Mouse (Mus musculus) ovary, adult 10 weeks (tissue): Measurements from ENCODE around the gene Zswim2. TPM values are rescaled to one million over a fixed set of nuclear protein-coding genes. Genes with fewer than 3 reads are reported as not detected.

Experiments
- polyA plus RNA-seq: library from polyadenylated mRNA; stranded (reverse); fragments of 350-450 nt; fragmentation: Illumina TruSeq; extraction: RNeasy Lipid Tissue Mini Kit (QIAGEN cat#74804); gene quantifications from one replicate; pipeline ENCODE4 v1.2.3, GENCODE M21; 2014

Zswim2 gene
- not detected for polyA plus RNA-seq

DNA sequence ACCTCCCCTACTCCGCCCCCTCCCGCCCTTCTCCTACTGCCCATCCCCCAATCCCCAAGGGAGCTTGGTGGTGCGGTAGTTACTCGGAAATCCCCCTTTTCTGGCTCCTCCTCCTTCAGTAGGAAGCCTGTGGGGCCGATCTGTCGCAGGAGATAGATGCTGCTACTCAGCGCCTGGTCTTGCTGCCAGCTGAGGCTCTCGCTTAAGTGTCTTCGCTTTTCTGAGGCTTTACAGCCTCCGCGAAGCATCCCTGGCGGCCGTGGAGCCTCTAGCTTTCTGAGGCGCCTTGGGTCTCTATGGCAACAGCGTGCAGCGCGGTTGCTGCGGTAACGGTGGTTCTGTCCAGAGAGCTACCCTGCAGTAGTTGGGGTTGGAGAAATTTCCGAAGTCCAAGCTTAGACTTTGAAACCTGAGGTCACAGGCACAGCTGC is at the start of gene Zswim2:
Gene Zswim2, minus strand, starts transcription at position 298 of the 431 bp plus-strand sequence.

GRCm38 (mm10) chr2:83990253-83990652 is 49.2 kb upstream of the Zswim2 start, which contains the start of gene Gm13691:
TSS of gene Gm13691 (plus strand) at chr2:83990553.

DNA sequence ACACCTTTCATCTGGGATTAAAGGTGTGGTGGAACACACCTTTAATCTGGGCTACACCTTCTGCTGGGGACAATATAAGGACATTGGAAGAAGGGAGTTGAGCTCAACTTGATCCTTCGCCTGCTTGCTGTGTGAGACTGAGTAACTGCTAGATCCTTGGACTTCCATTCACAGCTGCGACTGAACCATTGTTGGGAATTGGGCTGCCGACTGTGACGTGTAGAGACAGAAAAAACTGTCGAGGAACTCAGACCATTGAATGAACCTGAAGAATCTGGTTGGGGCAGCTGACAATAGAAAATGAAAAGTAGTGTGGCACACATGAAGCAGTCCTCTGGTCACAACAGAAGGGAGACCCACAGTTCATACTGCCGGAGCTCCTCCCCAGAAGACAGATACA is 43.4 kb upstream of the Zswim2 start, which contains the start of gene Gm13697:
Gene Gm13697, plus strand, starts transcription at position 301 of the 400 bp plus-strand sequence.

GRCm38 (mm10) chr2:83978633-83979032 is 37.6 kb upstream of the Zswim2 start, which contains the start of gene Gm13694:
TSS of gene Gm13694 (plus strand) at chr2:83978933.

GRCm38 (mm10) chr2:83972823-83973222 is 31.8 kb upstream of the Zswim2 start, which contains the start of gene Gm13696:
TSS of gene Gm13696 (plus strand) at chr2:83973123.

DNA sequence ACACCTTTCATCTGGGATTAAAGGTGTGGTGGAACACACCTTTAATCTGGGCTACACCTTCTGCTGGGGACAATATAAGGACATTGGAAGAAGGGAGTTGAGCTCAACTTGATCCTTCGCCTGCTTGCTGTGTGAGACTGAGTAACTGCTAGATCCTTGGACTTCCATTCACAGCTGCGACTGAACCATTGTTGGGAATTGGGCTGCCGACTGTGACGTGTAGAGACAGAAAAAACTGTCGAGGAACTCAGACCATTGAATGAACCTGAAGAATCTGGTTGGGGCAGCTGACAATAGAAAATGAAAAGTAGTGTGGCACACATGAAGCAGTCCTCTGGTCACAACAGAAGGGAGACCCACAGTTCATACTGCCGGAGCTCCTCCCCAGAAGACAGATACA is 26.0 kb upstream of the Zswim2 start, which contains the start of gene Gm13695:
Gene Gm13695, plus strand, starts transcription at position 301 of the 400 bp plus-strand sequence.

DNA sequence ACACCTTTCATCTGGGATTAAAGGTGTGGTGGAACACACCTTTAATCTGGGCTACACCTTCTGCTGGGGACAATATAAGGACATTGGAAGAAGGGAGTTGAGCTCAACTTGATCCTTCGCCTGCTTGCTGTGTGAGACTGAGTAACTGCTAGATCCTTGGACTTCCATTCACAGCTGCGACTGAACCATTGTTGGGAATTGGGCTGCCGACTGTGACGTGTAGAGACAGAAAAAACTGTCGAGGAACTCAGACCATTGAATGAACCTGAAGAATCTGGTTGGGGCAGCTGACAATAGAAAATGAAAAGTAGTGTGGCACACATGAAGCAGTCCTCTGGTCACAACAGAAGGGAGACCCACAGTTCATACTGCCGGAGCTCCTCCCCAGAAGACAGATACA is 20.2 kb upstream of the Zswim2 start, which contains the start of gene Gm13693:
Gene Gm13693, plus strand, starts transcription at position 301 of the 400 bp plus-strand sequence.

GRCm38 (mm10) chr2:83955393-83955792 is 14.4 kb upstream of the Zswim2 start, which contains the start of gene Gm13698:
TSS of gene Gm13698 (plus strand) at chr2:83955693.

Other genes with a start within 250 kb of the Zswim2 start
- 316 TPM for gene Itgav, start 216.8 kb downstream of the Zswim2 start, polyA plus RNA-seq
- 48.9 TPM for gene Fam171b, start 128.6 kb downstream of the Zswim2 start, polyA plus RNA-seq
- not detected for gene Gm13698, start 14.5 kb upstream of the Zswim2 start, polyA plus RNA-seq
- not detected for gene Gm13693, start 20.3 kb upstream of the Zswim2 start, polyA plus RNA-seq
- not detected for gene Gm13695, start 26.1 kb upstream of the Zswim2 start, polyA plus RNA-seq
- gene Gm13696, start 31.9 kb upstream of the Zswim2 start, polyA plus RNA-seq, result not detected
- not detected for gene Gm13694, start 37.7 kb upstream of the Zswim2 start, polyA plus RNA-seq
- not detected for gene Gm13697, start 43.5 kb upstream of the Zswim2 start, polyA plus RNA-seq
- gene Gm13691, start 49.3 kb upstream of the Zswim2 start, polyA plus RNA-seq, result not detected